Mouse (Mus musculus): ENCODE results near the gene Gm21987. TPM values are rescaled to one million over a fixed set of nuclear protein-coding genes. Genes with fewer than 3 reads are reported as not detected.

Gene Gm21987
- polyA plus RNA-seq, 1 experiment from 2014 or later = 0.52 TPM

GRCm38 (mm10) chr16:38373439-38373838 lies 26.6 kb downstream of the Gm21987 start:
- Histone ChIP-seq H3K27ac (ENCODE audit: low read length) (no peak overlapping the region), H3K27me3 (ENCODE audit: control insufficient read depth, insufficient read depth, low read length) (no peaks in the 10 kb centered on the region), H3K4me2 (ENCODE audit: low read depth, low read length) (no peak overlapping the region), H3K36me3 (ENCODE audit: control insufficient read depth, insufficient read depth, low read length) (no peaks in the 10 kb centered on the region), H3K4me1 (ENCODE audit: control insufficient read depth, insufficient read depth, low read length) (no peaks in the 10 kb centered on the region), H3K4me3 (replicated peaks; ENCODE audit: low read length) (no peak overlapping the region), H3K9ac (ENCODE audit: low read length) (no peak overlapping the region), H3K9me3 (replicated peaks; ENCODE audit: control insufficient read depth, low read length) (no peaks in the 10 kb centered on the region)
- ATAC-seq (ENCODE audit: insufficient read depth, low FRiP score) = no peak
- WGBS = 77% methylated on average over 10 of the region's 10 CpGs

GRCm38 (mm10) chr16:38373941-38374340 lies 27.1 kb downstream of the Gm21987 start:
- no peak for ATAC-seq (ENCODE audit: insufficient read depth, low FRiP score)
- WGBS = 80% methylated on average over 16 of the region's 16 CpGs
- no peak overlapping the region for H3K4me2 ChIP-seq (ENCODE audit: low read depth, low read length)
- no peaks in the 10 kb centered on the region for H3K27me3 ChIP-seq (ENCODE audit: control insufficient read depth, insufficient read depth, low read length)
- H3K4me1 ChIP-seq (ENCODE audit: control insufficient read depth, insufficient read depth, low read length) = no peaks in the 10 kb centered on the region
- no peak overlapping the region for H3K9ac ChIP-seq (ENCODE audit: low read length)
- no peaks in the 10 kb centered on the region for H3K36me3 ChIP-seq (ENCODE audit: control insufficient read depth, insufficient read depth, low read length)
- H3K9me3 ChIP-seq (replicated peaks; ENCODE audit: control insufficient read depth, low read length) = no peaks in the 10 kb centered on the region
- H3K4me3 ChIP-seq (replicated peaks; ENCODE audit: low read length) = no peak overlapping the region
- H3K27ac ChIP-seq (ENCODE audit: low read length) = no peak overlapping the region

- Histone ChIP-seq H3K27me3 (ENCODE audit: control insufficient read depth, insufficient read depth, low read length) (no peaks in the 10 kb centered on the region), H3K9me3 (replicated peaks; ENCODE audit: control insufficient read depth, low read length) (no peaks in the 10 kb centered on the region), H3K27ac (ENCODE audit: low read length) (no peak overlapping the region), H3K9ac (ENCODE audit: low read length) (no peak overlapping the region), H3K36me3 (ENCODE audit: control insufficient read depth, insufficient read depth, low read length) (no peaks in the 10 kb centered on the region), H3K4me1 (ENCODE audit: control insufficient read depth, insufficient read depth, low read length) (no peaks in the 10 kb centered on the region), H3K4me3 (replicated peaks; ENCODE audit: low read length) (no peak overlapping the region), H3K4me2 (ENCODE audit: low read depth, low read length) (no peak overlapping the region)
- no peak for ATAC-seq (ENCODE audit: insufficient read depth, low FRiP score)
- WGBS = 77% methylated on average over 10 of the region's 10 CpGs
Observed at GRCm38 (mm10) chr16:38374379-38375140, 27.7 kb downstream of the Gm21987 start.

GRCm38 (mm10) chr16:38375182-38375581 lies 28.3 kb downstream of the Gm21987 start:
- no peak overlapping the region for H3K27ac ChIP-seq (ENCODE audit: low read length)
- no peak overlapping the region for H3K4me3 ChIP-seq (replicated peaks; ENCODE audit: low read length)
- no peaks in the 10 kb centered on the region for H3K9me3 ChIP-seq (replicated peaks; ENCODE audit: control insufficient read depth, low read length)
- ATAC-seq (ENCODE audit: insufficient read depth, low FRiP score) = no peak
- no peaks in the 10 kb centered on the region for H3K4me1 ChIP-seq (ENCODE audit: control insufficient read depth, insufficient read depth, low read length)
- H3K4me2 ChIP-seq (ENCODE audit: low read depth, low read length) = no peak overlapping the region
- no peaks in the 10 kb centered on the region for H3K36me3 ChIP-seq (ENCODE audit: control insufficient read depth, insufficient read depth, low read length)
- H3K27me3 ChIP-seq (ENCODE audit: control insufficient read depth, insufficient read depth, low read length) = no peaks in the 10 kb centered on the region
- WGBS = 81% methylated on average over 7 of the region's 7 CpGs
- no peak overlapping the region for H3K9ac ChIP-seq (ENCODE audit: low read length)

- 31% methylated on average over 17 of the region's 17 CpGs for WGBS
Observed at GRCm38 (mm10) chr16:38376163-38376840, 29.5 kb downstream of the Gm21987 start.

GRCm38 (mm10) chr16:38376841-38377249 lies 30.0 kb downstream of the Gm21987 start:
- peak overlapping the region; percentile 59 for H3K4me2 ChIP-seq (ENCODE audit: low read depth, low read length)
- no peaks in the 10 kb centered on the region for H3K36me3 ChIP-seq (ENCODE audit: control insufficient read depth, insufficient read depth, low read length)
- H3K9ac ChIP-seq (ENCODE audit: low read length) = peak overlapping the region; percentile 74
- H3K4me3 ChIP-seq (replicated peaks; ENCODE audit: low read length) = peak overlapping the region; percentile 43
- ATAC-seq (ENCODE audit: insufficient read depth, low FRiP score) = no peak
- 44% methylated on average over 8 of the region's 8 CpGs for WGBS
- H3K27ac ChIP-seq (ENCODE audit: low read length) = peak overlapping the region; percentile 42
- H3K9me3 ChIP-seq (replicated peaks; ENCODE audit: control insufficient read depth, low read length) = no peaks in the 10 kb centered on the region
- no peaks in the 10 kb centered on the region for H3K27me3 ChIP-seq (ENCODE audit: control insufficient read depth, insufficient read depth, low read length)
- no peaks in the 10 kb centered on the region for H3K4me1 ChIP-seq (ENCODE audit: control insufficient read depth, insufficient read depth, low read length)

More at GRCm38 (mm10) chr16:38376163-38376840, 29.5 kb downstream of the Gm21987 start:
- H3K4me1 ChIP-seq (ENCODE audit: control insufficient read depth, insufficient read depth, low read length) = no peaks in the 10 kb centered on the region
- H3K27ac ChIP-seq (ENCODE audit: low read length) = peak overlapping the region; percentile 42
- peak overlapping the region; percentile 59 for H3K4me2 ChIP-seq (ENCODE audit: low read depth, low read length)
- ATAC-seq (ENCODE audit: insufficient read depth, low FRiP score) = peak; percentile 78
- H3K27me3 ChIP-seq (ENCODE audit: control insufficient read depth, insufficient read depth, low read length) = no peaks in the 10 kb centered on the region
- H3K9me3 ChIP-seq (replicated peaks; ENCODE audit: control insufficient read depth, low read length) = no peaks in the 10 kb centered on the region
- peak overlapping the region; percentile 43 for H3K4me3 ChIP-seq (replicated peaks; ENCODE audit: low read length)
- H3K9ac ChIP-seq (ENCODE audit: low read length) = peak overlapping the region; percentile 74
- no peaks in the 10 kb centered on the region for H3K36me3 ChIP-seq (ENCODE audit: control insufficient read depth, insufficient read depth, low read length)

- Histone ChIP-seq H3K4me3 (replicated peaks; ENCODE audit: low read length) (no peak overlapping the region), H3K4me2 (ENCODE audit: low read depth, low read length) (no peak overlapping the region), H3K27me3 (ENCODE audit: control insufficient read depth, insufficient read depth, low read length) (no peaks in the 10 kb centered on the region), H3K27ac (ENCODE audit: low read length) (no peak overlapping the region), H3K4me1 (ENCODE audit: control insufficient read depth, insufficient read depth, low read length) (no peaks in the 10 kb centered on the region), H3K36me3 (ENCODE audit: control insufficient read depth, insufficient read depth, low read length) (no peaks in the 10 kb centered on the region), H3K9ac (ENCODE audit: low read length) (no peak overlapping the region), H3K9me3 (replicated peaks; ENCODE audit: control insufficient read depth, low read length) (no peaks in the 10 kb centered on the region)
- no peak for ATAC-seq (ENCODE audit: insufficient read depth, low FRiP score)
- 83% methylated on average over 6 of the region's 6 CpGs for WGBS
Observed at GRCm38 (mm10) chr16:38377546-38377945, 30.7 kb downstream of the Gm21987 start.

GRCm38 (mm10) chr16:38378591-38378990 lies 31.8 kb downstream of the Gm21987 start:
- no peak overlapping the region for H3K4me2 ChIP-seq (ENCODE audit: low read depth, low read length)
- no peak overlapping the region for H3K9ac ChIP-seq (ENCODE audit: low read length)
- H3K27me3 ChIP-seq (ENCODE audit: control insufficient read depth, insufficient read depth, low read length) = no peaks in the 10 kb centered on the region
- no peak overlapping the region for H3K4me3 ChIP-seq (replicated peaks; ENCODE audit: low read length)
- no peaks in the 10 kb centered on the region for H3K9me3 ChIP-seq (replicated peaks; ENCODE audit: control insufficient read depth, low read length)
- WGBS = 84% methylated on average over 6 of the region's 6 CpGs
- no peak overlapping the region for H3K27ac ChIP-seq (ENCODE audit: low read length)
- no peaks in the 10 kb centered on the region for H3K4me1 ChIP-seq (ENCODE audit: control insufficient read depth, insufficient read depth, low read length)
- ATAC-seq (ENCODE audit: insufficient read depth, low FRiP score) = no peak
- H3K36me3 ChIP-seq (ENCODE audit: control insufficient read depth, insufficient read depth, low read length) = no peaks in the 10 kb centered on the region

- Histone ChIP-seq H3K9me3 (replicated peaks; ENCODE audit: control insufficient read depth, low read length) (no peaks in the 10 kb centered on the region), H3K4me2 (ENCODE audit: low read depth, low read length) (no peak overlapping the region), H3K27ac (ENCODE audit: low read length) (no peak overlapping the region), H3K4me1 (ENCODE audit: control insufficient read depth, insufficient read depth, low read length) (no peaks in the 10 kb centered on the region), H3K27me3 (ENCODE audit: control insufficient read depth, insufficient read depth, low read length) (no peaks in the 10 kb centered on the region), H3K4me3 (replicated peaks; ENCODE audit: low read length) (no peak overlapping the region), H3K9ac (ENCODE audit: low read length) (no peak overlapping the region), H3K36me3 (ENCODE audit: control insufficient read depth, insufficient read depth, low read length) (no peaks in the 10 kb centered on the region)
- 29% methylated on average over 6 of the region's 6 CpGs for WGBS
- no peak for ATAC-seq (ENCODE audit: insufficient read depth, low FRiP score)
Observed at GRCm38 (mm10) chr16:38379088-38379487, 32.2 kb downstream of the Gm21987 start.

Measured in stomach, embryonic 16.5 days (tissue).